ENCODE assay signal across 18 mouse cellular contexts in genomic region chr19:29088628-29089027, GRCm38 (mm10).
"Had no signal": no experiment of that assay in that cellular context is flagged by ENCODE, and none has a peak within 500 bp of the region (broad histone marks: within the 10 kb centered on the region; RNA-seq: fewer than 3 reads in every experiment).

No protein-coding gene starts in this region.

- DNase-seq: kidney, adult 2 months; kidney, postnatal 10 days; kidney, postnatal 36 days; left cerebral cortex, postnatal 4 days; lung, embryonic 14.5 days; midbrain, embryonic 14.5 days; right cerebral cortex, adult 18-20 months; right cerebral cortex, postnatal 14 days; right cerebral cortex, postnatal 4 days; thymus, postnatal 25 days had no signal

- H3K4me1 ChIP-seq: limb, embryonic 12.5 days; limb, embryonic 15.5 days; stomach, embryonic 15.5 days had no signal

- H3K4me2 ChIP-seq: limb, embryonic 12.5 days; limb, embryonic 15.5 days; lung, embryonic 14.5 days; midbrain, embryonic 11.5 days; stomach, embryonic 15.5 days had no signal

- H3K36me3 ChIP-seq: limb, embryonic 12.5 days; limb, embryonic 15.5 days; stomach, embryonic 15.5 days had no signal

- H3K27me3 ChIP-seq: limb, embryonic 12.5 days; limb, embryonic 15.5 days; megakaryocyte, embryonic 14.5 days; stomach, embryonic 15.5 days had no signal

- ATAC-seq: intestine, postnatal 0 days; lung, postnatal 0 days had no signal

- H3K4me3 ChIP-seq: limb, embryonic 12.5 days; limb, embryonic 15.5 days; megakaryocyte, embryonic 14.5 days; stomach, embryonic 15.5 days had no signal

- H3K9ac ChIP-seq: limb, embryonic 12.5 days; limb, embryonic 15.5 days; lung, embryonic 14.5 days; stomach, embryonic 15.5 days had no signal

- H3K27ac ChIP-seq: limb, embryonic 12.5 days; limb, embryonic 15.5 days; macrophage; stomach, embryonic 15.5 days had no signal

- H3K9me3 ChIP-seq: limb, embryonic 15.5 days; megakaryocyte, embryonic 14.5 days; stomach, embryonic 15.5 days had no signal
